Mouse (Mus musculus): ENCODE results near the gene Ap1s1.

DNA sequence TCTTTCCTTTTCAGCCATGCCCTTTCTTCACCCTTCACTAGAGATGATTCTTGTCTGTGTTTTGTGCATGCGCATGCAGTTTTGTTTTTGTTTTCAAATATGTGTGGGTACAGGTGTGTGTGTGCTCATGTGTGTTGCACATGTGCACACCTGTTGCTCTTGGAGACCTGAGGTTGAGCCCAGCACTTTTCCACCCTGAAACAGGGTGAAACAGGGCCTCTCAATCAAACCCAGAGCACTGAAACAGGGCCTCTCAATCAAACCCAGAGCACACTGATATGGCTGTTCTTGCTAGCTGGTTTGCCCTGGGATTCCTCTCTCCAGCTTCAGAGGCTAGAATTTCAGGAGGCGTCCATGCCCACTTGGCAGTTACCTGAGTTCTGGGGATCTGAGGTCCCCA, 45.3 kb downstream of the Ap1s1 start:
- TF ChIP-seq EP300 (IDR thresholded peaks at IDR 0.05; ENCODE audit: low read depth): no peak
- no peak for TF ChIP-seq CTCF (IDR thresholded peaks at IDR 0.05; ENCODE audit: low read depth)
